Mouse (Mus musculus): ENCODE data around the gene Fbxo42. TPM values are rescaled to one million over a fixed set of nuclear protein-coding genes. Genes with fewer than 3 reads are reported as not detected.

The Fbxo42 gene
- polyA plus RNA-seq, 1 experiment: 9.1 TPM

GRCm38 (mm10) chr4:141165744-141166292 lies 18.1 kb downstream of the Fbxo42 start:
- no peak for TF ChIP-seq FLI1 (IDR thresholded peaks at IDR 0.05; ENCODE audit: low read length)
- TF ChIP-seq GATA1 (IDR thresholded peaks at IDR 0.05; ENCODE audit: borderline replicate concordance, low read length): no peak

GRCm38 (mm10) chr4:141167156-141167555 lies 19.4 kb downstream of the Fbxo42 start:
- H3K27me3 ChIP-seq (replicated peaks): no peaks in the 10 kb centered on the region
- H3K4me1 ChIP-seq: peaks cover 13% of the 10 kb centered on the region
- H3K36me3 ChIP-seq (replicated peaks; ENCODE audit: low read length): peaks cover 64% of the 10 kb centered on the region
- no peaks in the 10 kb centered on the region for H3K9me3 ChIP-seq
- H3K4me3 ChIP-seq (replicated peaks): no peak overlapping the region
- TF ChIP-seq GATA1 (IDR thresholded peaks at IDR 0.05; ENCODE audit: borderline replicate concordance, low read length) (no peak), FLI1 (IDR thresholded peaks at IDR 0.05; ENCODE audit: low read length) (no peak)

More at GRCm38 (mm10) chr4:141165744-141166292, 18.1 kb downstream of the Fbxo42 start:
- Histone ChIP-seq H3K4me3 (replicated peaks) (no peak overlapping the region), H3K36me3 (replicated peaks; ENCODE audit: low read length) (peaks cover 55% of the 10 kb centered on the region), H3K4me1 (peaks cover 27% of the 10 kb centered on the region), H3K9me3 (no peaks in the 10 kb centered on the region), H3K27me3 (replicated peaks) (no peaks in the 10 kb centered on the region)

- TF ChIP-seq FLI1 (IDR thresholded peaks at IDR 0.05; ENCODE audit: low read length) (no peak), GATA1 (IDR thresholded peaks at IDR 0.05; ENCODE audit: borderline replicate concordance, low read length) (no peak)
- peaks cover 15% of the 10 kb centered on the region for H3K4me1 ChIP-seq
- H3K36me3 ChIP-seq (replicated peaks; ENCODE audit: low read length): peaks cover 85% of the 10 kb centered on the region
- H3K27me3 ChIP-seq (replicated peaks): no peaks in the 10 kb centered on the region
- H3K4me3 ChIP-seq (replicated peaks): no peak overlapping the region
- no peaks in the 10 kb centered on the region for H3K9me3 ChIP-seq
Observed at GRCm38 (mm10) chr4:141172121-141172520, 24.4 kb downstream of the Fbxo42 start.

- Histone ChIP-seq H3K4me1 (peaks cover 21% of the 10 kb centered on the region), H3K36me3 (replicated peaks; ENCODE audit: low read length) (peaks cover 86% of the 10 kb centered on the region), H3K27me3 (replicated peaks) (no peaks in the 10 kb centered on the region), H3K4me3 (replicated peaks) (no peak overlapping the region), H3K9me3 (no peaks in the 10 kb centered on the region)
- TF ChIP-seq GATA1 (IDR thresholded peaks at IDR 0.05; ENCODE audit: borderline replicate concordance, low read length): no peak
- no peak for TF ChIP-seq FLI1 (IDR thresholded peaks at IDR 0.05; ENCODE audit: low read length)
Observed at GRCm38 (mm10) chr4:141175783-141176182, 28.1 kb downstream of the Fbxo42 start.

GRCm38 (mm10) chr4:141176328-141176838 lies 28.7 kb downstream of the Fbxo42 start:
- H3K27me3 ChIP-seq (replicated peaks): no peaks in the 10 kb centered on the region
- peaks cover 21% of the 10 kb centered on the region for H3K4me1 ChIP-seq
- TF ChIP-seq FLI1 (IDR thresholded peaks at IDR 0.05; ENCODE audit: low read length) (no peak), GATA1 (IDR thresholded peaks at IDR 0.05; ENCODE audit: borderline replicate concordance, low read length) (no peak)
- H3K4me3 ChIP-seq (replicated peaks): no peak overlapping the region
- H3K9me3 ChIP-seq: no peaks in the 10 kb centered on the region
- peaks cover 86% of the 10 kb centered on the region for H3K36me3 ChIP-seq (replicated peaks; ENCODE audit: low read length)

- peaks cover 88% of the 10 kb centered on the region for H3K36me3 ChIP-seq (replicated peaks; ENCODE audit: low read length)
- no peaks in the 10 kb centered on the region for H3K27me3 ChIP-seq (replicated peaks)
- peaks cover 18% of the 10 kb centered on the region for H3K4me1 ChIP-seq
- H3K9me3 ChIP-seq: no peaks in the 10 kb centered on the region
- TF ChIP-seq GATA1 (IDR thresholded peaks at IDR 0.05; ENCODE audit: borderline replicate concordance, low read length): no peak
- H3K4me3 ChIP-seq (replicated peaks): no peak overlapping the region
Observed at GRCm38 (mm10) chr4:141178500-141178899, 30.8 kb downstream of the Fbxo42 start.

- H3K4me1 ChIP-seq: peaks cover 17% of the 10 kb centered on the region
- peaks cover 88% of the 10 kb centered on the region for H3K36me3 ChIP-seq (replicated peaks; ENCODE audit: low read length)
- H3K4me3 ChIP-seq (replicated peaks): no peak overlapping the region
- TF ChIP-seq GATA1 (IDR thresholded peaks at IDR 0.05; ENCODE audit: borderline replicate concordance, low read length) (no peak), FLI1 (IDR thresholded peaks at IDR 0.05; ENCODE audit: low read length) (no peak)
- H3K27me3 ChIP-seq (replicated peaks): no peaks in the 10 kb centered on the region
- H3K9me3 ChIP-seq: no peaks in the 10 kb centered on the region
Observed at GRCm38 (mm10) chr4:141180831-141181230, 33.1 kb downstream of the Fbxo42 start.

GRCm38 (mm10) chr4:141181981-141182380 lies 34.3 kb downstream of the Fbxo42 start:
- Histone ChIP-seq H3K4me3 (replicated peaks) (no peak overlapping the region), H3K9me3 (no peaks in the 10 kb centered on the region), H3K4me1 (peaks cover 26% of the 10 kb centered on the region), H3K36me3 (replicated peaks; ENCODE audit: low read length) (peaks cover 88% of the 10 kb centered on the region), H3K27me3 (replicated peaks) (no peaks in the 10 kb centered on the region)
- TF ChIP-seq GATA1 (IDR thresholded peaks at IDR 0.05; ENCODE audit: borderline replicate concordance, low read length) (no peak), FLI1 (IDR thresholded peaks at IDR 0.05; ENCODE audit: low read length) (no peak)

GRCm38 (mm10) chr4:141183932-141184331 lies 36.2 kb downstream of the Fbxo42 start:
- TF ChIP-seq FLI1 (IDR thresholded peaks at IDR 0.05; ENCODE audit: low read length): no peak
- no peak for TF ChIP-seq GATA1 (IDR thresholded peaks at IDR 0.05; ENCODE audit: borderline replicate concordance, low read length)
- Histone ChIP-seq H3K4me3 (replicated peaks) (no peak overlapping the region), H3K4me1 (peaks cover 28% of the 10 kb centered on the region), H3K9me3 (no peaks in the 10 kb centered on the region), H3K27me3 (replicated peaks) (no peaks in the 10 kb centered on the region), H3K36me3 (replicated peaks; ENCODE audit: low read length) (peaks cover 82% of the 10 kb centered on the region)

GRCm38 (mm10) chr4:141184426-141184825 lies 36.7 kb downstream of the Fbxo42 start:
- Histone ChIP-seq H3K36me3 (replicated peaks; ENCODE audit: low read length) (peaks cover 80% of the 10 kb centered on the region), H3K27me3 (replicated peaks) (no peaks in the 10 kb centered on the region), H3K4me1 (peaks cover 25% of the 10 kb centered on the region), H3K9me3 (no peaks in the 10 kb centered on the region), H3K4me3 (replicated peaks) (no peak overlapping the region)
- TF ChIP-seq FLI1 (IDR thresholded peaks at IDR 0.05; ENCODE audit: low read length) (no peak), GATA1 (IDR thresholded peaks at IDR 0.05; ENCODE audit: borderline replicate concordance, low read length) (no peak)

Measured in megakaryocyte, embryonic 14.5 days (primary cell).